Mouse (Mus musculus) liver, embryonic 11.5 days (tissue): Measurements from ENCODE around the gene Schip1. TPM values are rescaled to one million over a fixed set of nuclear protein-coding genes. Genes with fewer than 3 reads are reported as not detected.
A peak's percentile ranks its signal among the peaks of the same experiment; 100 is the strongest.

Experiments used
- ATAC-seq: fragments of 200-750 bp; cut with Nextera tagmentation; replicated peaks from 2 replicates; pipeline ENCODE4 v1.8.0; 2017; ENCODE audit warnings: moderate number of reproducible peaks, mild to moderate bottlenecking, moderate TSS enrichment, moderate library complexity; ENCODE audit not compliant: low FRiP score
- DNase-seq: peaks from one replicate; pipeline ENCODE4 v3.0.0-alpha.2; 2017; ENCODE audit warnings: low spot score
- H3K27ac ChIP-seq: fragments of 300-500 bp; sonication (generic); 2 replicates; pipeline ENCODE4 v1.5.1; 2014; ENCODE audit warnings: mild to moderate bottlenecking, low read depth, low read length, control low read depth
- H3K27me3 ChIP-seq: fragments of 300-500 bp; sonication (generic); replicated peaks from 2 replicates; pipeline ENCODE4 v1.6.1; 2014; ENCODE audit warnings: low read length, mixed read lengths; ENCODE audit not compliant: control insufficient read depth, insufficient read depth
- H3K36me3 ChIP-seq: fragments of 300-500 bp; sonication (generic); 2 replicates; pipeline ENCODE4 v1.6.1; 2014; ENCODE audit warnings: mild to moderate bottlenecking, low read length, moderate library complexity, mixed read lengths; ENCODE audit not compliant: control insufficient read depth, insufficient read depth
- H3K4me1 ChIP-seq: fragments of 300-500 bp; sonication (generic); replicated peaks from 2 replicates; pipeline ENCODE4 v1.6.1; 2014; ENCODE audit warnings: low read length, mixed read lengths; ENCODE audit not compliant: control insufficient read depth, insufficient read depth
- H3K4me2 ChIP-seq: fragments of 300-500 bp; sonication (generic); 2 replicates; pipeline ENCODE4 v1.6.1; 2014; ENCODE audit warnings: mild to moderate bottlenecking, control low read depth, moderate library complexity
- H3K4me3 ChIP-seq: fragments of 300-500 bp; sonication (generic); 2 replicates; pipeline ENCODE4 v1.5.1; 2014; ENCODE audit warnings: low read depth, low read length, control low read depth
- H3K9ac ChIP-seq: fragments of 300-500 bp; sonication (generic); 2 replicates; pipeline ENCODE4 v1.6.1; 2014; ENCODE audit warnings: low read depth, low read length, control low read depth
- H3K9me3 ChIP-seq: fragments of 300-500 bp; sonication (generic); 2 replicates; pipeline ENCODE4 v1.6.1; 2016; ENCODE audit warnings: low read length, inconsistent platforms, mixed read lengths; ENCODE audit not compliant: control insufficient read depth
- WGBS: fragments of 180-500 bp; shearing (Covaris S2); extraction: QIAGEN DNeasy Blood & Tissue Kit; methylation state at CpG from one replicate; pipeline ENCODE4 v1.1.7; 2014; 5-methylcytosine and 5-hydroxymethylcytosine counted together
- polyA plus RNA-seq: library from polyadenylated mRNA; unstranded; fragments of >200 nt; fragmentation: Nextera tagmentation; extraction: Ambion mirVana; gene quantifications from 2 replicates; pipeline ENCODE4 v1.2.1, GENCODE M21; 2014

Schip1 gene
- polyA plus RNA-seq, 1 experiment from 2014 or later = 10.6 TPM

DNA sequence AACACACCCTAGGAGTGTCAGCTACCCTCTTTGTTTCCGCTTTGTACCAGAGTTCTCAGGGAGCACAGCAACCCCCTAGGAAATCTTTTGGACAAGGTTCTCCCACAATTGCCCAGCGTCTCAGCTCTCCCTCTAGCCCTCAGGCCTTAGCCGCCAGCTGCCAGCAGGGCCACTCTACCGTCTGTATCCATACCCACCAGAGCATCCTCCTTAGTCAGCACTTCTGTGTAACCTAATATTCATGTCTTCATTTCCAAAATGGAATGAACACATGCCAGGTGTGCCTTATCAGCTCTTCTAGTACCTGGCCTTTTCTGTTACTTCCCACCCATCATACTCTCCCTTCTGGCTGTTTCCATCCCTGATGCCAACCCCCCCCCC lies 501.1 kb downstream of the Schip1 start:
- ATAC-seq = no peak
- H3K27ac ChIP-seq = no peak overlapping the region
- DNase-seq = no peak
- no peaks in the 10 kb centered on the region for H3K9me3 ChIP-seq
- H3K9ac ChIP-seq = no peak overlapping the region
- no peak overlapping the region for H3K4me3 ChIP-seq
- WGBS = 74% methylated on average over 4 of the region's 4 CpGs
- no peaks in the 10 kb centered on the region for H3K4me1 ChIP-seq
- H3K36me3 ChIP-seq = no peaks in the 10 kb centered on the region
- no peaks in the 10 kb centered on the region for H3K27me3 ChIP-seq
- H3K4me2 ChIP-seq = no peak overlapping the region

GRCm38 (mm10) chr3:68567581-68567980 lies 503.0 kb downstream of the Schip1 start:
- no peak overlapping the region for H3K4me2 ChIP-seq
- H3K4me1 ChIP-seq = no peaks in the 10 kb centered on the region
- H3K9me3 ChIP-seq = no peaks in the 10 kb centered on the region
- no peak overlapping the region for H3K4me3 ChIP-seq
- H3K27me3 ChIP-seq = no peaks in the 10 kb centered on the region
- no peak overlapping the region for H3K9ac ChIP-seq
- ATAC-seq = no peak
- no peaks in the 10 kb centered on the region for H3K36me3 ChIP-seq
- H3K27ac ChIP-seq = no peak overlapping the region
- DNase-seq = no peak
- whole genome bisulfite sequencing = 78% methylated on average over 7 of the region's 7 CpGs

DNA sequence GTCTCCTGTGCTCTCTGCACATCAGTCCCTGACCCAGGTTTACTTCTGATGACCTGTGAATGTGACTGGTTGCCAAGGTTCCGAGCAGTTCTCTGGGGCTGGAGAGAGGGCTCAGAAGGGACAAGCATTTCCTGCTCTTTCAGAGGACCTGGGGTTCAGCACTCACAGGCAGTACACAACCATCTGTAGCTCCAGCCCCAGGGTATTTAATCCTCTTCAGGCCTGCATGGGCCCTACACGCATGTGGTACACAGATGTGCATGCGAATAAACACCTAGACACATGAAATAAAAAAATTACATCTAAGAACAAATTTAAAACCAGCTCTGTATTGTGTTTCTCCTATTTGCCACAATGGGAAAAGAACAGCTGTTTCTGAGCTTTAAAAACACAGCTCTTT lies 503.5 kb downstream of the Schip1 start:
- 84% methylated on average over 3 of the region's 3 CpGs for WGBS
- Histone ChIP-seq H3K4me2 (no peak overlapping the region), H3K9ac (no peak overlapping the region), H3K9me3 (no peaks in the 10 kb centered on the region), H3K4me1 (no peaks in the 10 kb centered on the region), H3K4me3 (no peak overlapping the region), H3K36me3 (no peaks in the 10 kb centered on the region), H3K27me3 (no peaks in the 10 kb centered on the region), H3K27ac (no peak overlapping the region)
- ATAC-seq (no peak), DNase-seq (no peak)

- ATAC-seq = no peak
- no peak overlapping the region for H3K9ac ChIP-seq
- no peak overlapping the region for H3K4me2 ChIP-seq
- H3K27ac ChIP-seq = no peak overlapping the region
- H3K4me1 ChIP-seq = no peaks in the 10 kb centered on the region
- no peaks in the 10 kb centered on the region for H3K27me3 ChIP-seq
- DNase-seq = no peak
- 71% methylated on average over 7 of the region's 7 CpGs for WGBS
- no peaks in the 10 kb centered on the region for H3K9me3 ChIP-seq
- no peak overlapping the region for H3K4me3 ChIP-seq
- no peaks in the 10 kb centered on the region for H3K36me3 ChIP-seq
These were observed 504.1 kb downstream of the Schip1 start for GRCm38 (mm10) chr3:68568716-68569115.

DNA sequence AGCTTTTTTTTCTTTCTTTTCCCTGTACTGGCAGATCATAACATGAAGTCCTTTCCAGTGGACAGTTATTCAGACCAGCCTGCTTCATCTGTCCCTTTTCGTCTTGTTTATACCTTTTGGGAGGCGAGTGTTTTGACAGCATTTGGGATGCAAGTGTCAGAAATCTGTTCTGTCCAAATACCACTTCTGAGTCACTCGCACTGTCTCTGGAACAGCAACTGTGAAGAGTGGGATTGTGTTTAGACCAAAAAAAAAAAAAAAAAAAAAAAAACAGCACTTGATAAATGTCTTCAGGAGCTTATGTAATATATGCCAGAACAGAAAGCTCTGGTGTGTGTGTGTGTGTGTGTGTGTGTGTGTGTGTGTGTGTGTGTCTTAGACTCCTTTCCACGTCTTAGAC lies 505.7 kb downstream of the Schip1 start:
- no peaks in the 10 kb centered on the region for H3K36me3 ChIP-seq
- H3K27me3 ChIP-seq = no peaks in the 10 kb centered on the region
- H3K4me3 ChIP-seq = no peak overlapping the region
- H3K9me3 ChIP-seq = no peaks in the 10 kb centered on the region
- H3K9ac ChIP-seq = no peak overlapping the region
- DNase-seq = no peak
- ATAC-seq = no peak
- no peak overlapping the region for H3K27ac ChIP-seq
- no peak overlapping the region for H3K4me2 ChIP-seq
- no peaks in the 10 kb centered on the region for H3K4me1 ChIP-seq
- WGBS = 73% methylated on average over 4 of the region's 4 CpGs

- Histone ChIP-seq H3K4me2 (peak overlapping the region; percentile 58), H3K27me3 (no peaks in the 10 kb centered on the region), H3K27ac (no peak overlapping the region), H3K4me3 (no peak overlapping the region), H3K9me3 (no peaks in the 10 kb centered on the region), H3K9ac (no peak overlapping the region), H3K4me1 (no peaks in the 10 kb centered on the region; the same call in 1 of the 2 replicates), H3K36me3 (no peaks in the 10 kb centered on the region)
- 26% methylated on average over 28 of the region's 28 CpGs for WGBS
- ATAC-seq = peak; percentile 34; the same call in 1 of the 2 replicates
- DNase-seq = peak; percentile 53
These were observed 507.9 kb downstream of the Schip1 start for GRCm38 (mm10) chr3:68572249-68573225.

- Histone ChIP-seq H3K4me3 (no peak overlapping the region), H3K9me3 (no peaks in the 10 kb centered on the region), H3K4me2 (no peak overlapping the region), H3K36me3 (no peaks in the 10 kb centered on the region), H3K4me1 (no peaks in the 10 kb centered on the region; the same call in 1 of the 2 replicates), H3K27me3 (no peaks in the 10 kb centered on the region), H3K27ac (no peak overlapping the region), H3K9ac (no peak overlapping the region)
- 80% methylated on average over 3 of the region's 3 CpGs for WGBS
- DNase-seq = no peak
- ATAC-seq = no peak
These were observed 508.6 kb downstream of the Schip1 start for GRCm38 (mm10) chr3:68573226-68573624.

DNA sequence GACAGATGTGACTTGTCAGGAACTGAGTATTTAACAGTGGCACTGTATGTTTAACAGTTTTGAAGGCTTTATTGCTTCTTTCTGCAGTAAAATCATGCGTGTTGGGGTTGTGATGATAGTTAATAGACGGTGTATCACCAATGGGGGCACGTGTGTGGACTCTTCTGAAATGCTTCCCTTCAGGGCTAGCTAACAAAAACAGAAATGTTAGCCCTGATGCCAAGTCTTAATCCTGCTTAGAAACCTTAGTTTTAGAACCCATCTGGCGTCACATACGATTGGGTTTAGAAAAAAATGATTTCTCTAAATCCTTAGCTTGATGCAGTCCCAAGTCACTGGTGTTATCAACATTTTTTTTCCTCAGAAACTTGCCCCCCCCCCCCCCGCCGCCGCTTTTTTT lies 509.5 kb downstream of the Schip1 start:
- H3K9ac ChIP-seq = no peak overlapping the region
- H3K4me2 ChIP-seq = no peak overlapping the region
- no peaks in the 10 kb centered on the region; the same call in 1 of the 2 replicates for H3K4me1 ChIP-seq
- 64% methylated on average over 5 of the region's 8 CpGs for WGBS
- H3K9me3 ChIP-seq = no peaks in the 10 kb centered on the region
- ATAC-seq (no peak), DNase-seq (no peak)
- no peak overlapping the region for H3K27ac ChIP-seq
- H3K36me3 ChIP-seq = no peaks in the 10 kb centered on the region
- H3K4me3 ChIP-seq = no peak overlapping the region
- H3K27me3 ChIP-seq = no peaks in the 10 kb centered on the region

- H3K9me3 ChIP-seq = no peaks in the 10 kb centered on the region
- no peaks in the 10 kb centered on the region; the same call in 1 of the 2 replicates for H3K4me1 ChIP-seq
- WGBS = 77% methylated on average over 8 of the region's 8 CpGs
These were observed 510.0 kb downstream of the Schip1 start for GRCm38 (mm10) chr3:68574565-68574964.

More at GRCm38 (mm10) chr3:68574565-68574964, 510.0 kb downstream of the Schip1 start:
- DNase-seq = no peak
- ATAC-seq = no peak
- Histone ChIP-seq H3K4me3 (no peak overlapping the region), H3K4me2 (no peak overlapping the region), H3K9ac (no peak overlapping the region), H3K27ac (no peak overlapping the region), H3K27me3 (no peaks in the 10 kb centered on the region), H3K36me3 (no peaks in the 10 kb centered on the region)
